Mouse (Mus musculus) intestine, embryonic 14.5 days (tissue): ENCODE measurements around the gene Mettl1. TPM values are rescaled to one million over a fixed set of nuclear protein-coding genes. Genes with fewer than 3 reads are reported as not detected.
A peak's percentile ranks its signal among the peaks of the same experiment; 100 is the strongest.
"Not testable (repeated sequence)": the region's sequence is repeated elsewhere in the genome, so short reads cannot be mapped to it uniquely, and the experiment has no call there.

Experiments
- ATAC-seq: fragments of 200-750 bp; cut with Nextera tagmentation; replicated peaks from 2 replicates; pipeline ENCODE4 v1.8.0; 2017; ENCODE audit warnings: low read depth, moderate number of reproducible peaks, moderate TSS enrichment, moderate library complexity; ENCODE audit not compliant: low FRiP score, low TSS enrichment
- DNase-seq: peaks from one replicate; pipeline ENCODE4 v3.0.0-alpha.2; 2018; ENCODE audit warnings: low spot score
- H3K27ac ChIP-seq: fragments of 300-500 bp; sonication (generic); 2 replicates; pipeline ENCODE4 v1.5.1; 2014; ENCODE audit warnings: low read depth, mild to moderate bottlenecking, control low read depth
- H3K27me3 ChIP-seq: fragments of 300-500 bp; sonication (generic); replicated peaks from 2 replicates; pipeline ENCODE4 v1.6.1; 2014; ENCODE audit warnings: low read length, control low read depth; ENCODE audit not compliant: control insufficient read depth, insufficient read depth
- H3K36me3 ChIP-seq: fragments of 300-500 bp; sonication (generic); 2 replicates; pipeline ENCODE4 v1.6.1; 2014; ENCODE audit warnings: low read length, control low read depth; ENCODE audit not compliant: control insufficient read depth, insufficient read depth
- H3K4me1 ChIP-seq: fragments of 300-500 bp; sonication (generic); replicated peaks from 2 replicates; pipeline ENCODE4 v1.6.1; 2014; ENCODE audit warnings: low read length, control low read depth, mixed read lengths; ENCODE audit not compliant: control insufficient read depth, insufficient read depth
- H3K4me2 ChIP-seq: fragments of 300-500 bp; sonication (generic); 2 replicates; pipeline ENCODE4 v1.6.1; 2014; ENCODE audit warnings: low read length
- H3K4me3 ChIP-seq: fragments of 300-500 bp; sonication (generic); 2 replicates; pipeline ENCODE4 v1.5.1; 2014; ENCODE audit warnings: low read depth, low read length, control low read depth, mixed read lengths
- H3K9ac ChIP-seq: fragments of 300-500 bp; sonication (generic); 2 replicates; pipeline ENCODE4 v1.6.1; 2014; ENCODE audit warnings: mild to moderate bottlenecking, low read length
- H3K9me3 ChIP-seq: fragments of 300-500 bp; sonication (generic); 2 replicates; pipeline ENCODE4 v1.6.1; 2016; ENCODE audit warnings: low read length, control low read depth; ENCODE audit not compliant: control insufficient read depth
- WGBS: fragments of 180-500 bp; shearing (Covaris S2); extraction: QIAGEN DNeasy Blood & Tissue Kit; methylation state at CpG from one replicate; pipeline ENCODE4 v1.1.7; 2014; 5-methylcytosine and 5-hydroxymethylcytosine counted together
- polyA plus RNA-seq: library from polyadenylated mRNA; unstranded; fragments of >200 nt; fragmentation: Nextera tagmentation; extraction: Ambion mirVana; gene quantifications from 2 replicates; pipeline ENCODE4 v1.2.1, GENCODE M21; 2014

The Mettl1 gene
- polyA plus RNA-seq, 1 experiment from 2014 or later: 65.2 TPM

GRCm38 (mm10) chr10:127065981-127066380 is 24.8 kb downstream of the Mettl1 start:
- Histone ChIP-seq H3K9ac (no peak overlapping the region), H3K4me2 (no peak overlapping the region), H3K9me3 (no peaks in the 10 kb centered on the region), H3K4me1 (peaks cover 25% of the 10 kb centered on the region), H3K27me3 (no peaks in the 10 kb centered on the region), H3K27ac (no peak overlapping the region), H3K36me3 (peaks cover 45% of the 10 kb centered on the region), H3K4me3 (no peak overlapping the region)
- 72% methylated on average over 9 of the region's 9 CpGs for WGBS
- ATAC-seq: no peak
- no peak for DNase-seq

DNA sequence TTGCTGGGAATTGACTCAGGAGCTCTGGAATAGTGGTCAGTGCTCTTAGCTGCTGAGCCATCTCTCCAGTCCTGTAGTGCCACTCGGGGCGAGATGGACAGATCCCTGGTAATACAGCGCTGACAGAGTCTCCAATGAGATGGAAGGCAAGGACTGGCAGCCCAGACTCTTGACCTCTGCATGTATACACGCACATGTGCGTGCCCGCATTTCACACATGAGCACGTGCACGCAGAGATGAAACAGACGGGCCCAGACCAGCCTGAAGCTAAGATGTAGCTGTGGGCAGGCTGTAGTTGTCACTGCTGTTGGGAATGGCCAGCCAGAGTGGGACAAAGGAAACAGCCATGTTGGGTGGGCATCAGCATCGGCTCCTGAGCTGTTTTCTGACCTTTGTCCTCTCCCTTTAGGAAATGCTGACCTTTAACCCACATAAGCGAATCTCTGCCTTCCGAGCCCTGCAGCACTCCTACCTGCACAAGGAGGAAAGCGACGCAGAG is 25.4 kb downstream of the Mettl1 start:
- DNase-seq: no peak
- WGBS: 89% methylated on average over 14 of the region's 14 CpGs
- H3K4me3 ChIP-seq: no peak overlapping the region
- no peak overlapping the region for H3K9ac ChIP-seq
- H3K27me3 ChIP-seq: no peaks in the 10 kb centered on the region
- no peak for ATAC-seq
- peaks cover 45% of the 10 kb centered on the region for H3K36me3 ChIP-seq
- H3K27ac ChIP-seq: no peak overlapping the region
- peaks cover 30% of the 10 kb centered on the region for H3K4me1 ChIP-seq
- H3K4me2 ChIP-seq: no peak overlapping the region
- no peaks in the 10 kb centered on the region for H3K9me3 ChIP-seq

- Histone ChIP-seq H3K9ac (peak overlapping the region; percentile 77), H3K4me1 (peaks cover 22% of the 10 kb centered on the region), H3K36me3 (peaks cover 45% of the 10 kb centered on the region), H3K9me3 (no peaks in the 10 kb centered on the region), H3K4me3 (peak overlapping the region; percentile 79), H3K27me3 (no peaks in the 10 kb centered on the region), H3K4me2 (peak overlapping the region; percentile 90), H3K27ac (peak overlapping the region; percentile 89)
- no peak for DNase-seq
- 74% methylated on average over 9 of the region's 9 CpGs for WGBS
- ATAC-seq: no peak
Observed at GRCm38 (mm10) chr10:127068360-127069038, 27.3 kb downstream of the Mettl1 start.

GRCm38 (mm10) chr10:127069281-127070189 is 28.3 kb downstream of the Mettl1 start:
- no peaks in the 10 kb centered on the region for H3K27me3 ChIP-seq
- H3K4me2 ChIP-seq: peak overlapping the region; percentile 90
- H3K27ac ChIP-seq: peak overlapping the region; percentile 89
- H3K4me3 ChIP-seq: peak overlapping the region; percentile 79
- 6% methylated on average over 30 of the region's 30 CpGs for WGBS
- DNase-seq (peak; percentile 86), ATAC-seq (peak; percentile 41)
- no peaks in the 10 kb centered on the region for H3K9me3 ChIP-seq
- H3K9ac ChIP-seq: peak overlapping the region; percentile 77
- peaks cover 44% of the 10 kb centered on the region for H3K36me3 ChIP-seq
- peaks cover 22% of the 10 kb centered on the region for H3K4me1 ChIP-seq

DNA sequence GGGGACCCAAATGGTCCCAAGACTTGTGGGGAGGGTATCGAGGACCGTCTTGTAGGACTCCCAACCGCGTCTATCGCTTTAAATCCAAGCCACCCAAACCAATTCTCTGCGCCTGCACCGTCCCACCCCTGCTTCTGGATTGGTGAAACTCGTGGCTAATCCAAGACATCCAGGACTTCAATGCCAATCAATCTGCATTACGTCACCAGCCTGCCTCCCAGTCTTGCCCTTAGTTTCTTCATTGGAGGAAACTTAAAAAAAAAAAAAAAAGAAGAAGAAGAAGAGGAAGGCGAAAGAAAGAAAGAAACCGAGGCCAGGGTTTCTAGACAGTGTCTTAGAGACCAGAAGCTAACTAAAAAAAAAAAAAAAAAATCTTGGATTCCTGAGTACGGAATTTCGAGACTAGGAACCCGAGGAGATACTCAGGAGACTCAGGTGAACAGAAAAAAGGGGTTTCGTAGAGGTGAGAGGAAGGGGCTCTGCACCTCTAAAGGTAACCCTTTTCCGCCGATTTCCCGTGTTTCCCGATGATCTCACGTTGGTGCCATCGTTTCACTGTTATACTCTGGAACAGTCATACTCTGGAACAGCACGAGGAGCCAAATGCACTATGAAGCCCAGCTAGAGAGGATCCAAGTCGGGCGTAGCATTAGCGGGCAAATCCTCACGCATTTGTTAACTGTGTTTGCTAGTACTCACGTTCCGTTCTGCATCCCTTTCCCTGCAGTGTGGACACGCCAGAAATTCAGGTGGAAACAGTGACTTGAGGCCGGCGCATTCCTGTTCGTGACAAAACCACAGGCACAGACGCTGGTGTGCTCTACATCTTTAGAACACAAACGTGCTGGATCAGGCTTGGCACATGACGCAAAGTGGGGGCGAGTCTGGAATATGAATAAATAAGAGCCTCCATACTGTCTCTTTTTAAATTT is 29.2 kb downstream of the Mettl1 start, which contains the start of gene Tspan31:
Tspan31 (minus strand) TSS at position 75 of the 932 bp plus-strand sequence.
- H3K9me3 ChIP-seq: no peaks in the 10 kb centered on the region
- H3K4me2 ChIP-seq: peak within 1 kb of the TSS; percentile 90
- peak within 1 kb of the TSS; percentile 79 for H3K4me3 ChIP-seq
- H3K36me3 ChIP-seq: peaks cover 35% of the 10 kb centered on the region
- peak within 1 kb of the TSS; percentile 89 for H3K27ac ChIP-seq
- ATAC-seq (peak; percentile 87), DNase-seq (peak; percentile 67)
- peaks cover 2% of the 10 kb centered on the region; the same call in 1 of the 2 replicates for H3K27me3 ChIP-seq
- peak within 1 kb of the TSS; percentile 77 for H3K9ac ChIP-seq
- WGBS: 2% methylated on average over 36 of the region's 36 CpGs
- H3K4me1 ChIP-seq: peaks cover 15% of the 10 kb centered on the region

- Histone ChIP-seq H3K4me2 (peak overlapping the region; percentile 90), H3K9me3 (no peaks in the 10 kb centered on the region), H3K27me3 (peaks cover 10% of the 10 kb centered on the region; the same call in 1 of the 2 replicates), H3K9ac (peak overlapping the region; percentile 77), H3K27ac (no peak overlapping the region), H3K4me1 (peaks cover 15% of the 10 kb centered on the region), H3K4me3 (peak overlapping the region; percentile 79), H3K36me3 (peaks cover 27% of the 10 kb centered on the region)
- DNase-seq (no peak), ATAC-seq (no peak)
- WGBS: 74% methylated on average over 9 of the region's 9 CpGs
Observed at GRCm38 (mm10) chr10:127071203-127071602, 30.0 kb downstream of the Mettl1 start.

- H3K27ac ChIP-seq, H3K4me3 ChIP-seq, H3K4me2 ChIP-seq, DNase-seq, H3K9me3 ChIP-seq, H3K9ac ChIP-seq, ATAC-seq: not testable (repeated sequence)
- peaks cover 17% of the 10 kb centered on the region for H3K36me3 ChIP-seq
- H3K4me1 ChIP-seq: peaks cover 15% of the 10 kb centered on the region
- WGBS: 84% methylated on average over 4 of the region's 4 CpGs
- H3K27me3 ChIP-seq: peaks cover 20% of the 10 kb centered on the region
Observed at GRCm38 (mm10) chr10:127072270-127072669, 31.1 kb downstream of the Mettl1 start.

GRCm38 (mm10) chr10:127072969-127073368 is 31.8 kb downstream of the Mettl1 start:
- H3K9me3 ChIP-seq, H3K4me2 ChIP-seq, H3K36me3 ChIP-seq, ATAC-seq, DNase-seq, H3K4me3 ChIP-seq, H3K9ac ChIP-seq, H3K27ac ChIP-seq: not testable (repeated sequence)
- Histone ChIP-seq H3K4me1 (peaks cover 15% of the 10 kb centered on the region), H3K27me3 (peaks cover 27% of the 10 kb centered on the region)
- WGBS: 77% methylated on average over 2 of the region's 2 CpGs
